Mouse (Mus musculus) effector memory CD4-positive, alpha-beta T cell, adult 7 months (primary cell): ENCODE data around the gene Pfdn2. TPM values are rescaled to one million over a fixed set of nuclear protein-coding genes. Genes with fewer than 3 reads are reported as not detected.

Experiments used
- polyA plus RNA-seq: library from polyadenylated mRNA; unstranded; fragments of 100-300 nt; shearing (Covaris generic); gene quantifications from one replicate; pipeline ENCODE4 v1.2.1, GENCODE M21; 2017

Pfdn2 gene
- polyA plus RNA-seq: 113 TPM

DNA sequence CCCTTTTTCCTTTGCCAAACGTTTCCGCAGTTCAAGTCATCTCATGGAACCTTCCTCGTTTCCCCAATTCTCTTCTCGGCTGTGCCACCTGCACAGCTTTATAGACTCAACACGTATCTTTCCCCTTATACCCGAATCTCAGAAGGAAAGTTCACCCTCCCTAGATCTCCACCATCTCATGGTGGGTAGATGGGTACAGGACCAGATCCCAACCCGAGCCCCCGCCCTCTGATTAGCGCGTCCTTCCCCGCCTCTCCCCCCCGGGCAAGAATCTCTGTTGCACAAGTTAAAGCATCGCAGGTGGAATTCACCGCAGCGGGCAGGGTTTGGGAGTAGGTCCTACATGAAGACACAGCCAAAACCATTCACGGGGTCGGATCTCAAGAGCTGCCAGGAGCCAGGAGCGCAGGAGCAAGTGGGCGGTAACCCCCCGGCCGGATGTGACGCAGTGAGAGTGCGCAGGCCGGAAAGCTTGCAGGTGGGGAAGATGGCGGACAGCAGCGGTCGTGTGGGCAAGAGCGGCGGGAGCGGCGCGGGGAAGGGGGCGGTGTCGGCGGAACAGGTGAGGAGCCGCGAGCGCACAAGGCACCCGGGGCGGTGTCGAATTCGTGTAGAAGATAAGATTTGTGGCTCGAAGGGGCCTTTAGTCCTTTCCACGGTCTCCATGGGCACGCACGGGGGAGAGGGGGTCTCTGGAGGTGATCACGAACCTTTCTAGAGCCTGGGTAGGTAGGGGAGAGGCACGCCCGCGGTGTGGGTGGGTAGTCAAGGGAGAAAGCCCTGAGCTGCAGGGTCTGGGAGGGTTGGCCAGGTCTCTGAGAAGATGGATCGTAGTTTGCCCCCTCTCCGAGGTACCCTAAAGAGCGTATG lies at the start of gene Pfdn2, which contains the start of gene Nit1:
TSS of gene Pfdn2 (plus strand) at position 446 of the 870 bp plus-strand sequence.
TSS of gene Nit1 (minus strand) at position 422 of the 870 bp plus-strand sequence.

DNA sequence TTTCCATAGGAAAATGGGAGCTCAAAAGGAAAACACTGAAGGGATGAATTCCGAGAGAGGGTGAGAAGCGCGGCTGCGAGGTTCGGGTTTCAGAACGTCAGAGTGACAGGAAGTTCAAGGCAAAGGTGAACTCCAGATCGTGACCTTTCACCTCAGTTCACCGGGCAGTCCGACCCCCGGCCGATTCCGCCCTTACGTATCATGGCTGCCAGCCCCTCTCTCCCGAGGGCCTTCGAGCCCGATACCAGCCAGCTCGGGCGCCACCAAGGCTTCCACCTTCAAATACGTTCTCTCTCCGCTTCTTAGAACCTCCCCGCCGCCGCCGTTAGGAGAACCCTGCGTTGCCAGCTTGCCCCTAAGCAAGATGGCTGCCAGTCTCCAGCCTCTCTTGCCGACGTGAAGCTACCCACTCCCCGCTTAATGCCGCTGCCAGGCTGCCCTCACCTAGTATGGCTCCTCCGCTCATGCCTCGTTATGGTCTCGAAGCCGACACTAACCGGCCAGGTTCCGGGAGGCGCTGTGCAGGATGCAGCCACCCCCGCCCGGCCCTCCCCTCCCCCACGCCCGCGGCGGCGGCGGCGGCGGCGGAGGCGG lies 16.5 kb upstream of the Pfdn2 start, which contains the start of gene Dedd:
TSS of gene Dedd (plus strand) at position 307 of the 594 bp plus-strand sequence.

DNA sequence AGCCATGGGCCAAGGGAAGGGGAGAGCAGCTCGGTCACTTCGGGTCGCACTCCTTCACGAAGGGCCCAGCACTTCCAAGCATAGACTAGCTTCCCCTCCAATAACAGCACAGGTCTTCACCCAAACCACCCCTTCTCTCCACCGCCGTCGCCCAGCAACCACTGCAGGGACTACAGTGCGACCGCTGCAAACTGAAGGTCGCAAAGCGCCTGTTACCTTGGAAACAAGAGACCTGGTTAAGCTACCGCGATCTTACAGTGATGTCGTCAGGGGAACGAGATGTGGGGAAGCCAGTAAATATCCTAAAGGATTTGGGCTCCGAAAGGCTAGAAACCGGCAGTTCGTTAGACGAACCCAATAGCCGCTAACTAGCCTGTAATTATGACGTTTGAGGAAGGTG lies 15.2 kb downstream of the Pfdn2 start, which contains the start of gene Klhdc9:
TSS of gene Klhdc9 (minus strand) at position 143 of the 400 bp plus-strand sequence.

DNA sequence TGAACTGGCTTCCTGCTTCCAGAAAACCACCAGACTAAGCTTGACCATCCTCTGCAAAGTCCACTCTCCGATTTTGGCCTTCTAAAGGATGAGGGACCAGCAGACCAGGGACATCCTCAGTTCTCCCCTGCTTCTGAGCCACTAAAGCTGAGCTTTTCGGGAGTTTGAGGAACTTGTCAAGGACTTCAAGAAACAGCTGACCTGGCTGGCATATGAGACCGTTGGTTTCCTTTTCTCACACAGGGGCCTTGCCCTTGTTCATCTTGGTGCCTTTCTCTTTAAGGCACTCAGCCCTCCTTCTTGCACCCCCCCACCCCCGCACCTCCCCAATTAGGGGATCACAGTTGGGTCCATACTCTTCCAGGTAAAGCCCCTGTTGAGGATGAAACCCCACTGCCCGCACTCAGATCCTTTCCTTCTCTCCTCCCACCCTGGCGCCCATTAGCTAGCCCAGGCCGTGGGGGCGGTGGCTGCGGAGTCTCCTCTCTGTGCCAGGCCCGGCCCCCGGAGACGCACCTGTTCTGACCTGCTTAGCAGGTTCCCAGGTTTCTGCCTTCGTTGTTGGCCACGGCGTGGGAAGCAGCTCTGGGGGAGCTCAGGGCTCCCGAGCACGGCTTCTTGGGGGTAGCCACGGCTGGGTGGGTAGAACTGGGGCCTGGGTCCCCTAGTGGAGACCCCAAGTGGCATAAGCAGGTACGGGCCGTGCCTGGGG lies 24.5 kb downstream of the Pfdn2 start, which contains the start of gene Nectin4:
TSS of gene Nectin4 (plus strand) at position 255 of the 712 bp plus-strand sequence.

DNA sequence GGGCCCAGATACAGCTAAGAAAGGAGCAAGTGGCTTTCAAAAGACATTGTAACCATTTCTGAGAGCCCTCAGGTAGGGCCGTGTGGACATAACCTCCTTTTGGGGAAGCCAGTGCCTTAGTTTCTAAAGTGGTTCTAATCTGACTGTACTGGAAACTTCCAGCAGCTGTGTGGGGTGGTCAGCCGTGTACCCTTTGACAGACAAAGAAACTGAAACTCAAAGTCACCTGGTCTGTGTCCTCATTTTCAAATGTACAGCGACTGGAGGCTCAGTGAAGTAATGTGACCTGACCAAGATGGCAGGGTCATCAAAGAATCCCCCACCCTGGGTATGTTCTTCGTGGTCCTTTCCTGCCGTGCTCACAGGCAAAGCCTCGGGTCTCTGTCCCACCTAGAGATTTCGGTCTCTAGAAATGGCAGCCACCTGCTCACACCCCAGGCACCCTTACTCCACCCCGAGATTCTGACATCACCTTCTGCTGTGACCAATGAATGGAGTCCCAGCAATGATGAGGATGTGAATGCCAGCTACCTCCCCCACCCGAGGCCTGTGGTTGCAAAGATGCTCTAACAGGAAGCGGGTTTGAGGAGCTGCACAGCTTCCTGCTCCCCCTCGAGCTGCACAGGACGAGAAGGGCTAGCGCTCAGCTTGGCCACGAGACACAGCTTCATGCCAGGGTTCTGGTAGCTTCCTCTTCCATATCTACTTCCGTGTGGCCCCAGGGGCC lies 43.1 kb downstream of the Pfdn2 start, which contains the start of gene Arhgap30:
TSS of gene Arhgap30 (plus strand) at position 579 of the 727 bp plus-strand sequence.

Other genes starting within 250 kb of the Pfdn2 start
- gene Cfap126, start 231.8 kb upstream of the Pfdn2 start, polyA plus RNA-seq: 2.8 TPM
- gene Sdhc, start 195.1 kb upstream of the Pfdn2 start, polyA plus RNA-seq: 112 TPM
- not detected for gene Mpz, start 195.0 kb upstream of the Pfdn2 start, polyA plus RNA-seq
- not detected for gene Pcp4l1, start 149.4 kb upstream of the Pfdn2 start, polyA plus RNA-seq
- 0.15 TPM for gene Nr1i3, start 131.7 kb upstream of the Pfdn2 start, polyA plus RNA-seq
- 26.0 TPM for gene Tomm40l, start 123.2 kb upstream of the Pfdn2 start, polyA plus RNA-seq
- not detected for gene Apoa2, start 120.6 kb upstream of the Pfdn2 start, polyA plus RNA-seq
- not detected for gene Fcer1g, start 111.3 kb upstream of the Pfdn2 start, polyA plus RNA-seq
- 0.69 TPM for gene Adamts4, start 95.2 kb upstream of the Pfdn2 start, polyA plus RNA-seq
- 99.2 TPM for gene Ndufs2, start 94.3 kb upstream of the Pfdn2 start, polyA plus RNA-seq
- 44.1 TPM for gene B4galt3, start 75.3 kb upstream of the Pfdn2 start, polyA plus RNA-seq
- 62.5 TPM for gene Ppox, start 64.5 kb upstream of the Pfdn2 start, polyA plus RNA-seq
- gene Usp21, start 57.7 kb upstream of the Pfdn2 start, polyA plus RNA-seq: 51.2 TPM
- 55.5 TPM for gene Ufc1, start 50.6 kb upstream of the Pfdn2 start, polyA plus RNA-seq
- 28.1 TPM for gene Dedd, start 16.5 kb upstream of the Pfdn2 start, polyA plus RNA-seq
- 26.6 TPM for gene Nit1, start within 50 bp of the Pfdn2 start, polyA plus RNA-seq
- gene Klhdc9, start 15.1 kb downstream of the Pfdn2 start, polyA plus RNA-seq: not detected
- gene Nectin4, start 24.4 kb downstream of the Pfdn2 start, polyA plus RNA-seq: 0.24 TPM
- 148 TPM for gene Arhgap30, start 43.3 kb downstream of the Pfdn2 start, polyA plus RNA-seq
- gene Usf1, start 65.6 kb downstream of the Pfdn2 start, polyA plus RNA-seq: 56.8 TPM
- not detected for gene Tstd1, start 73.2 kb downstream of the Pfdn2 start, polyA plus RNA-seq
- gene F11r, start 91.9 kb downstream of the Pfdn2 start, polyA plus RNA-seq: 0.56 TPM
- 5.7 TPM for gene Alyref2, start 157.8 kb downstream of the Pfdn2 start, polyA plus RNA-seq
- not detected for gene Itln1, start 189.6 kb downstream of the Pfdn2 start, polyA plus RNA-seq
- 0.65 TPM for gene Cd244a, start 213.5 kb downstream of the Pfdn2 start, polyA plus RNA-seq